Mouse (Mus musculus): ENCODE measurements around the gene Vmn2r118.

The Vmn2r118 gene

DNA sequence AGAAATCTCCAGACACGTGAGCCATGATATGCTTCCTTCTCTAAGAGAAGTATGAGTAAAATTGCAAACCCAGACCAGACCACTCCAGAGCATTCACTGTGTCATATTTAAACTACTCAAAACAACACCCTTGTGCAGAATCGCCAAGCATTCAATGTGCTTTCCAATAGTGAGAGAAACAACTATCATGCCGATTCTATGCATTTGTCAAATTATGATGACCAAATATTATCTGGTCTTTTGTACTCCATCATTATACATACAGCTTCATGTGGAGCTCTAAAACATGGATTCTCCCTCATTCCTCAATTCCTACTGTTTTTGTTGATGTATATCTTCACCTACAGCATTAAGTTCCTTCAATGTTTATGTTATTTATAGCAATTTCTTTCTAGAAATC lies at the start of gene Vmn2r118:
Vmn2r118 (minus strand) TSS at position 101 of the 400 bp plus-strand sequence.
- no peak for DNase-seq (ENCODE audit: extremely low read depth, low read depth)

DNA sequence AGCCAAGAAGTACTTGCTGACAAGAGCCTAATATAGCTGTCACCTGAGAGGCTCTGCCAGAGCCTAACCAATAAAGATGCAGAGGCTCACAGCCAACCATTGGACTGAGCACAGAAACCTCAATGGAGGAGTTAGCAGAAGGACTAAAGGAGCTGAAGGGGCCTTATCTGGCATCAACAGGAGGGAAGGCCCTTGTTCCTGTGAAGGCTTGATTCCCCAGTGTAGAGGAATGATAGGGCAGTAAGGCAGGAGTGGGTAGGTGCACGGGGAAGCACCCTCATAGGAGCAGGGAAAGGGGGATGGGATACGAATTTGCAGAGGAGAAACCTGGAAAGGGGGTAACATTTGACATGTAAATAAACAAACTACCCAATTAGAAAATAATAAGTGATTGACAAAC lies 36.1 kb upstream of the Vmn2r118 start:
- DNase-seq (ENCODE audit: extremely low read depth, low read depth), result no peak

DNA sequence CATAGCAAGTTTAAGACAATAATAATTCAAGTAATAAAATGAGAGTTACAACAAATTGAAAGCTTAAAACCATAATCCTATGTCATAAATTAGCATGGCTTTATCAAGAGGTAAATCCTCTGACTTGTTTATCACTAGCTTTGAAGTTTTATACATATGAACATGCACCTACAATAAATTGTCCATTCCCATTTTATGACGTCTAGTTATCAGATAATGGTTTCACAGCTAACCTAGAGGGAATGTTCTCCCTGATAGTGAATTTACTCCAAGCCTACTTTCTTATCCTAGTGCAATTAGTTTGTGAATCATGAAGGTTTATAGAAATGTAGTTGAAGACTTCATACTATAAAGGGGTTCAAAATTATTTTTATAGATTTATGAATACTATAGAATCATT lies 34.2 kb downstream of the Vmn2r118 start:
- DNase-seq (ENCODE audit: extremely low read depth, low read depth), result no peak

DNA sequence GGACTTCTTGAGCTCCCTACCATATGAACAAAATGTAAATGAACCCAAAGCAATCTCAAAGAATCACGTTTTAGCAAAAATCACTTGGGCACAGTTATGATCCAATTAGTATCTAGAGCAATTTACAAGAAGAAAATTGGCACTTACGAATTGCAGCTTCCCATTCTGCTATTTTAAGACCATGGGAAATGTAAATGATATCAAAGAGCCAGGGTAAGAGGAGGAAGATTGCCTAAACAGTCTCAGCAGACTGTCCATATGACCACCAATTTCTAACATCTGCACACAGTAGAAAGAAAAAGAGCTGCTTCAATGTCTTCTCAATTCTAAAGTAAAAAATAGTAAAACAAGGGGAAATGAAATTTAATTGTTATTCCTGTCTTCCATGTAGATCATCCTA lies 63.2 kb downstream of the Vmn2r118 start:
- DNase-seq (ENCODE audit: extremely low read depth, low read depth), result no peak

DNA sequence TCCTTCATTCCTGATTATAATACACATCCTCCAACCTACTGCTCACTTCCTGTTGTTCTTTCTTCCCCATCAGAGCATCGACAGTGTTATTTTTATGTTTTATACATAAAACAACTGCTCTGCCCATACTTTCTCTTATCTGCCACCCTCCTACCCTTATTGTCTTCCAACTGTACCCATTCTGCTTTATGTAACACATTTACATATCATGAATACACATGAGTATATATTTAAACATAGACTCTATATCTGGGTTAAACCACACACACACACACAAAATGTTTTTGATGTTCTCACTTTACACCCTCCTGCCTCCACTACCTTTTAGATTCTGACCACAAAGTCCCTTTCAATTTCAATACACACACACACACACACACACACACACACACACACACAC lies 76.5 kb downstream of the Vmn2r118 start:
- no peak for DNase-seq (ENCODE audit: extremely low read depth, low read depth)
